Mouse (Mus musculus): ENCODE measurements at regions not wholly inside any gene's neighbourhood (a gene's known extent, or its start where the extent isn't known, plus 50 kb on each side); places are given as distances from the start of the nearest gene placed in this dataset.

GRCm38 (mm10) chr12:9271484-9271883, 241.7 kb downstream of the Ttc32 start:
- DNase-seq = no peak

DNA sequence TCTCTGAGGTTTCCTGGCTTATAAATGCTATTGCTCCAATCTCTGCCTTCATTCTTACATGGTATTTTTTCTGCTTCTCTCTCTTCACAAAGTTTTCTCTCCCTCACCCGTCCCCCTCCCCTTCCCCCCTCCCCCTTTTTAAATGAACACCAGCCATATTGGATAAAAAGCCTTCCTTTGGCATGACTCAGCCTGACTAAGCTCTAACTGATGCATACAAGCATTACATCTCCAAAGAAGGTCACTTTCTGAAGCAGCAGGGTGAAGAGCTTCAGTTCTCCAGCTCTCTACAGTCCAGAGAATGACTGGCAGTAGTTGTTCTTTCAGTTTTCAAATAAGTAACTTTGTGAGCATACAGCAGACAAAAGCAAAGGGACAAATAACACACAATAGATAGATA, 244.4 kb downstream of the Ttc32 start:
- no peak for DNase-seq

DNA sequence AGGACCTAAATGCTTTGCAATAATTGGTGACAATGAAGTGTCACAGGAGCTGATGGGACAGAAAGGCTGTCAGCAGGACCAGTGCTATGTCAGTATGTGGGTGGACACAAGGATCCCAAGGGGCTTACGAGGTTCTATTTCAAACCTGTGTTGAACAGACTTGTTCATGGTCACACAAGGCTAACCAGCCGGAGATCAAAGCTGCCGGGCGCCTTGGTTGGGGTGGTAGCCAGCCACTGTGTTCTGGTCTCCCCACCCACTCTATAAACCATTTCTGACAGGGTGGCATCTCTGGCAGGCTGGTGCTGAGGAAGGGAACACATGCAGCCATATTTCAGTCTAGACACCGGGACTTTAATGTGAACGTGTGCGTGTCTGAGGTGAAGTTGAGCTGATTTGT, 245.9 kb downstream of the Ttc32 start:
- no peak for DNase-seq

DNA sequence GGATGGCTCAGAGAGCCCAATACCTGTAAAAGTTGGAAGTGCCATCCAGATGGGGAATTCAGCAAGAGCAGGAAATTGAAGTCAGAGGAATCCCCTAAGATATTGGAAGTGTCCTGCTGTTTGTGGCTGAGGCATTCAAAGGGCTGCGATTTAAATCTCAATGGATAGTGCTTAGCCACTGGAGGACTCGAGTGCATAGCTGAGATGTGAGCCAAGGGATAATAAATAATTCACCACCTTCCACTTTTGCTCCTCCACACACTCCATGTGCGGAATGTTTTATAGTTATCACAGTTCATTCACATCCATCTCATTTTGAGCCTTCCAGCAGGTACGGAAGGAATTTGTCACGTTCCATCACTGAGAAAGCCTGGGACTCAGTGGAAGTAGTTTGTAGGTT, 248.9 kb downstream of the Ttc32 start:
- DNase-seq = no peak

DNA sequence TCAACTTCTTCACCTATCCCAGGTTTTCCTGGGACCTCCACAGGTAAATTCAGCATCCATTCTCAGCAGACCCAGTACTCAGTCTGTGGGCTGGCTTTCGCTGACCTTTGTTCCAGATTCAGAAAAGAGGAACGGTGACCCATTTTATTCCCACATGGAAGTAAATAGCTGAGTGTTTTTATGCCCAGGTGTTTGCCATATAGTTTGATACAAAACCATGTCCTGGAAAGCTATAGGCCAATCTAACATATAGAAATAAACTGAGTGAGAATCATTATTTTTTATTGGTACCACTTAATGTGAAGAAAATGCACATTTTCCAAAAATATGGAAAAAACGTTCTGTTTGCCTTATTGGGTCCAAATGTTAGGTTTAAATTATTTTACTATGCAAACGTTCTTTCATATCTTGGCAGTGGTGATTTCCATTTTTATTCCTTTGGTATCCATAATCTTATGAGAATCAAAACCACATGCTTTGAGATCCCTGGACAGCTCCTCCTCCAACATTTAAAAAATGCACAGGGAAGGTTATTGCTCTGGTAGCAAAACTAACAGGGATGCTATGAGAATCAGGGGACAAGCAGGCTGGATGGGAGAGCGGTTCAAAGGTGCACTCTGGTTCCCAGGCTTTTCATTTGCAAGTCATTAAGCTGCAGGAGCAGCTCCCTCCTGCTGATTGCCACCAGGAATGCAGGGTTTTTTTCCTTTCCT, 250.3 kb downstream of the Ttc32 start:
- DNase-seq = no peak

DNA sequence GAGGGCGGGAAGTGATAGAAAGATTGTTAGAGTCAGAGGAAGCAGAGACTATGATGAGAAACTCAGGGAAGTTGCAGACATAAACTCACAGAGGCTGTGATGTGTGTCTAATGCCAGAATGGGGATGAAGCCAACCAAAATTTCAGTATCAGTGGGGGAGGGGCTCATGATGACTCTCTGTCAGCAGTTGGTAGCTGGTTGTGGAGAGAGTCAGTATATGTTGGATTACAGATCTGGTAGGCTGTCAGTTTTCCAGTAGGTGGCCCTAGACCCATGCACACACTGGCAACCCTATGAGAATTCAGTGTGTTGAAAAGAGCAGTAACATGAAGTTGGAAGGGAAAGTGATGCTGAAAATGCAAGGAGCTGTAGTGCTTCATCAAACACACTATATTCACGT, 257.5 kb downstream of the Ttc32 start:
- DNase-seq = no peak

DNA sequence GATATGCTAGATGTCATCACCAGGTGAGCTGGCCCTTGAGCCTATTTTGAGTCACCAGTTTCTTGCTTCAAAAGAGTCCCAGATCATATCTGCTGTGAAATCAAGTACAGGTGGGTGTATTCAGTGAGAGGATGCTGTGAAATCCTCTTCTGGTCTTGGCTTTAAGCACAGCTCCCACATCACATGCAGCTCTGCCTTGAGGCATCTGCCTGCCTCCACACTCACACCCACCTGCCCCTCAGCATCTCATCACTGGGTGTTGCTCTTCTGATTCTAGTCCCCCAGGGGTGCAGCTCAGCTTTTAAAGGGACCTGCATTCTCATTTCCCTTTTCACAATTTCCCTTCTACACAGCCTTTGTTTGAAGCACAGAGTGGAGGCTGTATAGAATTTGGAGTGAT, 262.9 kb downstream of the Ttc32 start:
- no peak for DNase-seq

GRCm38 (mm10) chr12:9295211-9295610, 265.4 kb downstream of the Ttc32 start:
- DNase-seq = no peak

DNA sequence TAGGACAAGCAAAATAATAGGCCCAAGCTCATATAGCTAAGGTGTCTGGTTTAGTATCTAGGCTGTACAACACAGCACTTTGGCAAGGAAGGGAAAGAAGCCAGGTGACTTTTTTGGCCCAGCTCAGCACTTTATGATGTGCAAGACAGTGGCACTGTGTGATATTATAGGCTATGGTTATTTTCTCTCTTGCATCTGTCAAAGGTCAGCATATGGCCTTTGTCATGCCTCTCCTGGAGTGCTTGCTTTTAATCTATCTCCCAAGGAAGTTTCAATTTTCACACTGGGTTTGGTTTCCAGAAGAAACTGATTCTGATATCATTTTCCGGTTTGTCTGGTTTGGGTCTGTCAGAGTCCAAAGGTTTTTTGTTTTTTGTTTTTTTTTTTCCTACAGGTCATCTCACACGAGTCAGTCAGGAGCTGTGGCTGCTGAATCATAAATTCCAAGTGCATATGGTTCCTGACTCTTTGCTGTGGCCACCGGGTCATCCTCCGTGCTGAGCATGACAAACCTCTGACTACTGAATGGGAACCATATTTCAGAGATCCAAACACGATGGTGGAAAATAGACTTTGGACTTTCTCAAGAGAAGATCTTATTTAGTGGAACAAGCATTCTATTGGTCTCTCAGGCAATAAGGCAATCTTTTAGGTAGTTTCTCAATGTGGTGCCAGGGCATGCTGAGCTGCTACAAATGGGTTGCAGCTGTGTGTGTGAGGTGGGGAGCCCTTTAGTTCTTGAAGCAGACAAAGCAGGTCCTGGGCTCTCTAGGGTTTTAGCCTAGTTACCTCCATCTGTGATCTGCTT, 269.3 kb downstream of the Ttc32 start:
- no peak for DNase-seq

DNA sequence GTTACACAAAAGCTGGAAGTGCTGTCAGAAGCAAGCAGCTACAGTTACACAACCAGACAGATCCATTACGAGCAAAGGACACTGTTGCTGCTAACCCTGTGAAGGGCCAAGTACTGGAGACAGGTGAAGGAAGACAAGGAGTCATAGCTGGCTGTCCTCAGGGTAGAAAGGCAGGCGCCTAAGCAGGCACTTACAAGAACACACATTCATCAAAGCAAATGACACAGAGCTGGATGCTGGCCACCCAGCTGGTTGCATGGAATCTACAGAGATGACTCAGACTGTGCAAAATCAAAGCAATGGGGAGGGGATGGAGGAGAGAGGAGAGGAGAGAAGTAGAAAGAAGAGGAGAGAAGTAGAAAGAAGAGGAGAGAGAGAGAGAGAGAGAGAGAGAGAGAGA, 265.8 kb upstream of the Osr1 start:
- DNase-seq = no peak

GRCm38 (mm10) chr12:9337891-9338672, 231.8 kb upstream of the Osr1 start:
- no peak for DNase-seq

- DNase-seq = no peak
These were observed 231.1 kb upstream of the Osr1 start for GRCm38 (mm10) chr12:9338801-9339231.

- DNase-seq = no peak
These were observed 229.1 kb upstream of the Osr1 start for GRCm38 (mm10) chr12:9340769-9341168.

- DNase-seq = no peak
These were observed 224.6 kb upstream of the Osr1 start for GRCm38 (mm10) chr12:9345359-9345758.

GRCm38 (mm10) chr12:9355512-9355911, 214.4 kb upstream of the Osr1 start:
- no peak for DNase-seq

DNA sequence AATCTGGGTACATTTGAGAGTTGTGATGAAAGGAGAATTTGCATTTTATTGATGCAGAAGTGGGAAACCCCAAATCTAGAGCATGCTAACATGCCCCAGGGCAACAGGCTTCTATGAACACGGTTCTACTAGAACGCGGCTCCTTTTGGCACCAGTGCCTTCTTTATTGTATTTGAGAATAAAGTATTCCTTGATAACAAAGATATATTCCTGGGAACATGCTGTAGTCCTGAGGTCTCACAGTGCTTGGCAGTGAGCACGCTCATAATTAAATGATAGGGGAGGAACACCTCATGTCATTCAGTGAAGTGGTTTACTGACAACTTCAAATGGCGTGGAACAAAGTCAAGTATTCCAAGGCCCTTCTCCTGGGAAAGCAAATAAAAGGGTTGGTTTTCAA, 212.1 kb upstream of the Osr1 start:
- DNase-seq = no peak

DNA sequence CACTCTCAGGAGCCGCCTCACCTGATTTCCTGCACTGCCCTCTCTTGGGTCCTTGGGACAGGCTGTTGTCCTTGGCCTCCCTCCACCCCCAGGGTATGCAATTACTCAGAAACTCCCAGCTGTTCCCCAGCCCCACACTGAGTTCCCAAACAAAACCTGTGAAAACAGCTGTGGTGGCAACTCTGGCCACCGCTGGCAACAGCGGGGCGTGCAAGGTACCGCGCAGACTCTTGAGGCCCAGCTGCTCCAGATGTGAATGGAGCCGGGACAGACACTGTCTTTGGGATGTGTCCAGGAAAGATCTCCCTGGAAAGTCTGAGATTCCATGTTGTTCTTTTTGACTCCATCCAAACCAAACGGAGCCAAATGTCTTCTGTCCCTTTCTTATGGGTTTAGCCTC, 211.0 kb upstream of the Osr1 start:
- DNase-seq = peak; percentile 3

- DNase-seq = no peak
These were observed 204.0 kb upstream of the Osr1 start for GRCm38 (mm10) chr12:9365931-9366330.

GRCm38 (mm10) chr12:9368682-9369081, 201.2 kb upstream of the Osr1 start:
- no peak for DNase-seq

DNA sequence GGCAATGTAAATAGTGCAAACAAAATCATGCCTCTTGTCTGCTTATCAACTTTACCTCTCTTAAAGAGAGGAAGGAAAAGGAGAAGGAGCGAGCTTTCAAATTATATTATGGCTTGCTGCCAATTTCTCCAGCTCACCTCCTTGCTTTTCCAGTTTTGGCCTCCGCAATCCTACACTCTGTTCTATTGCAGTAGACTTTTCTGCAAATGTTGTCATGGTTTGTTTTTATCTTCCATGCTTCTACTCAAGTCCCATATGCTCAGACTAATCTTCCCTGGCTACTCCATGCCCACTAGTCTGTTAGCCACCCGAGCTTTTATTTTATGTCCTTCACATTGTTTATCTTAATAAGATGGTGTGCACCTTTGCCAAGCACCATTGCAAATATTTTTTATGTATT, 168.0 kb upstream of the Osr1 start:
- DNase-seq = no peak

GRCm38 (mm10) chr12:9404981-9405380, 164.9 kb upstream of the Osr1 start:
- DNase-seq = no peak

DNA sequence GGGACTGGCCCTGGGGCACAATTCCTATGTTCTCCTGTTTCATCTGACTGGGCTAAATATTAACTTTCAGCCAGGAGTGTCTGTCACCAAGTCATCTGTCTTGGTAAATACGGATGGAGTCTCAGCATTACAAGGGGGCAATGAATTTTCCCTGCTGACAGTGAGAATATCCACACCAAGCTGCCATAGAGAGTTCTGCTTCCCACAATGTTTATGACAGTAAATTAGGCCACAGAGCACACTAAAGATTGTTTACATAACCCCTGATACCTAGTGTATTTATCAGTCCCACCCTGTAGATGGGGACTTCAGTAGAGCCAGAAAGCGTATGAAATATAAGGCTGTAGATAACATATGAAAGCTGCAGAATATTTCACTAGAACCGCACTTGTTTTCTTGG, 150.6 kb upstream of the Osr1 start:
- no peak for DNase-seq

GRCm38 (mm10) chr12:9430656-9431055, 139.3 kb upstream of the Osr1 start:
- no peak for DNase-seq
